Mouse (Mus musculus): ENCODE measurements around the gene Grb2. TPM values are rescaled to one million over a fixed set of nuclear protein-coding genes. Genes with fewer than 3 reads are reported as not detected.

The Grb2 gene
- polyA plus RNA-seq, 1 experiment from 2014 or later = 124 TPM

GRCm38 (mm10) chr11:115679554-115680238, 28.7 kb downstream of the Grb2 start:
- ATAC-seq (ENCODE audit: low FRiP score) = no peak
- H3K36me3 ChIP-seq (replicated peaks) = peaks cover 38% of the 10 kb centered on the region
- no peaks in the 10 kb centered on the region for H3K4me1 ChIP-seq

GRCm38 (mm10) chr11:115678861-115679260, 29.5 kb downstream of the Grb2 start:
- no peak overlapping the region for H3K9ac ChIP-seq
- H3K9me3 ChIP-seq = no peaks in the 10 kb centered on the region
- no peak overlapping the region for H3K4me3 ChIP-seq (replicated peaks)
- 94% methylated on average over 6 of the region's 6 CpGs for WGBS
- H3K27me3 ChIP-seq = no peaks in the 10 kb centered on the region
- H3K4me1 ChIP-seq = peaks cover 2% of the 10 kb centered on the region
- H3K4me2 ChIP-seq = no peak overlapping the region
- no peak for ATAC-seq (ENCODE audit: low FRiP score)
- no peak overlapping the region for H3K27ac ChIP-seq
- H3K36me3 ChIP-seq (replicated peaks) = peaks cover 35% of the 10 kb centered on the region

More at GRCm38 (mm10) chr11:115679554-115680238, 28.7 kb downstream of the Grb2 start:
- Histone ChIP-seq H3K4me3 (replicated peaks) (no peak overlapping the region), H3K27ac (no peak overlapping the region), H3K27me3 (no peaks in the 10 kb centered on the region), H3K9ac (no peak overlapping the region), H3K4me2 (no peak overlapping the region), H3K9me3 (no peaks in the 10 kb centered on the region)
- 95% methylated on average over 9 of the region's 9 CpGs for WGBS

- no peak overlapping the region for H3K4me3 ChIP-seq (replicated peaks)
- 91% methylated on average over 3 of the region's 3 CpGs for WGBS
- no peak overlapping the region for H3K4me2 ChIP-seq
- ATAC-seq (ENCODE audit: low FRiP score) = no peak
- H3K9ac ChIP-seq = no peak overlapping the region
- no peak overlapping the region for H3K27ac ChIP-seq
- no peaks in the 10 kb centered on the region for H3K9me3 ChIP-seq
- H3K27me3 ChIP-seq = no peaks in the 10 kb centered on the region
- H3K4me1 ChIP-seq = peaks cover 2% of the 10 kb centered on the region
- peaks cover 22% of the 10 kb centered on the region for H3K36me3 ChIP-seq (replicated peaks)
Measured at GRCm38 (mm10) chr11:115677511-115677910, 30.9 kb downstream of the Grb2 start.

- Histone ChIP-seq H3K4me1 (peaks cover 2% of the 10 kb centered on the region), H3K4me2 (no peak overlapping the region), H3K4me3 (replicated peaks) (no peak overlapping the region), H3K27ac (no peak overlapping the region), H3K9ac (no peak overlapping the region), H3K36me3 (replicated peaks) (peaks cover 17% of the 10 kb centered on the region), H3K9me3 (no peaks in the 10 kb centered on the region), H3K27me3 (no peaks in the 10 kb centered on the region)
- WGBS = 94% methylated on average over 8 of the region's 8 CpGs
- ATAC-seq (ENCODE audit: low FRiP score) = no peak
Measured at GRCm38 (mm10) chr11:115676738-115677137, 31.7 kb downstream of the Grb2 start.

- H3K9ac ChIP-seq = no peak overlapping the region
- WGBS = 69% methylated on average over 9 of the region's 9 CpGs
- peaks cover 16% of the 10 kb centered on the region for H3K36me3 ChIP-seq (replicated peaks)
- H3K4me1 ChIP-seq = peaks cover 15% of the 10 kb centered on the region
- H3K27me3 ChIP-seq = no peaks in the 10 kb centered on the region
- H3K27ac ChIP-seq = 0 out of 2 replicates have a peak overlapping the region, but pooled peaks have one; percentile 46
- no peak for ATAC-seq (ENCODE audit: low FRiP score)
- H3K9me3 ChIP-seq = no peaks in the 10 kb centered on the region
- no peak overlapping the region for H3K4me2 ChIP-seq
- no peak overlapping the region for H3K4me3 ChIP-seq (replicated peaks)
Measured at GRCm38 (mm10) chr11:115674235-115674865, 34.0 kb downstream of the Grb2 start.

- Histone ChIP-seq H3K9ac (no peak overlapping the region), H3K27me3 (no peaks in the 10 kb centered on the region), H3K27ac (0 out of 2 replicates have a peak overlapping the region, but pooled peaks have one; percentile 46), H3K4me2 (no peak overlapping the region), H3K9me3 (no peaks in the 10 kb centered on the region), H3K4me3 (replicated peaks) (no peak overlapping the region), H3K4me1 (peaks cover 15% of the 10 kb centered on the region), H3K36me3 (replicated peaks) (peaks cover 15% of the 10 kb centered on the region)
- ATAC-seq (ENCODE audit: low FRiP score) = no peak
- 91% methylated on average over 9 of the region's 9 CpGs for WGBS
Measured at GRCm38 (mm10) chr11:115673471-115674234, 34.7 kb downstream of the Grb2 start.

- Histone ChIP-seq H3K27me3 (no peaks in the 10 kb centered on the region), H3K4me3 (replicated peaks) (no peak overlapping the region), H3K9me3 (no peaks in the 10 kb centered on the region), H3K27ac (no peak overlapping the region), H3K4me2 (no peak overlapping the region), H3K36me3 (replicated peaks) (peaks cover 5% of the 10 kb centered on the region), H3K4me1 (peaks cover 15% of the 10 kb centered on the region), H3K9ac (no peak overlapping the region)
- no peak for ATAC-seq (ENCODE audit: low FRiP score)
- WGBS = 88% methylated on average over 7 of the region's 7 CpGs
Measured at GRCm38 (mm10) chr11:115672226-115672987, 36.0 kb downstream of the Grb2 start.

- Histone ChIP-seq H3K27me3 (no peaks in the 10 kb centered on the region), H3K4me2 (no peak overlapping the region), H3K4me1 (peaks cover 15% of the 10 kb centered on the region), H3K9ac (no peak overlapping the region; the same call in 1 of the 2 replicates), H3K36me3 (replicated peaks) (no peaks in the 10 kb centered on the region), H3K27ac (peak overlapping the region; percentile 50), H3K9me3 (no peaks in the 10 kb centered on the region), H3K4me3 (replicated peaks) (no peak overlapping the region)
- WGBS = 36% methylated on average over 5 of the region's 5 CpGs
- ATAC-seq (ENCODE audit: low FRiP score) = no peak
Measured at GRCm38 (mm10) chr11:115670451-115671050, 37.8 kb downstream of the Grb2 start.

- 63% methylated on average over 4 of the region's 4 CpGs for WGBS
- ATAC-seq (ENCODE audit: low FRiP score) = no peak
- no peaks in the 10 kb centered on the region for H3K27me3 ChIP-seq
- H3K9ac ChIP-seq = no peak overlapping the region
- H3K27ac ChIP-seq = no peak overlapping the region; the same call in 1 of the 2 replicates
- H3K36me3 ChIP-seq (replicated peaks) = no peaks in the 10 kb centered on the region
- H3K4me1 ChIP-seq = 0 out of 2 replicates have a peak, but pooled peaks cover 3% of the 10 kb centered on the region
- no peak overlapping the region for H3K4me2 ChIP-seq
- H3K4me3 ChIP-seq (replicated peaks) = no peak overlapping the region
- no peaks in the 10 kb centered on the region for H3K9me3 ChIP-seq
Measured at GRCm38 (mm10) chr11:115663676-115664335, 44.6 kb downstream of the Grb2 start.

- Histone ChIP-seq H3K4me3 (replicated peaks) (no peak overlapping the region), H3K4me1 (0 out of 2 replicates have a peak, but pooled peaks cover 3% of the 10 kb centered on the region), H3K27ac (no peak overlapping the region), H3K27me3 (no peaks in the 10 kb centered on the region), H3K9me3 (no peaks in the 10 kb centered on the region), H3K4me2 (no peak overlapping the region), H3K9ac (no peak overlapping the region), H3K36me3 (replicated peaks) (no peaks in the 10 kb centered on the region)
- ATAC-seq (ENCODE audit: low FRiP score) = no peak
- WGBS = 98% methylated on average over 4 of the region's 4 CpGs
Measured at GRCm38 (mm10) chr11:115660376-115660775, 48.0 kb downstream of the Grb2 start.

- Histone ChIP-seq H3K9me3 (no peaks in the 10 kb centered on the region), H3K4me3 (replicated peaks) (no peak overlapping the region), H3K9ac (no peak overlapping the region), H3K27ac (no peak overlapping the region), H3K4me1 (no peaks in the 10 kb centered on the region), H3K36me3 (replicated peaks) (peaks cover 11% of the 10 kb centered on the region), H3K27me3 (no peaks in the 10 kb centered on the region), H3K4me2 (no peak overlapping the region)
- ATAC-seq (ENCODE audit: low FRiP score) = no peak
- WGBS = 89% methylated on average over 6 of the region's 6 CpGs
Measured at GRCm38 (mm10) chr11:115658521-115658920, 49.9 kb downstream of the Grb2 start.

All from forebrain, embryonic 12.5 days (tissue).